Mouse (Mus musculus): ENCODE measurements at regions not wholly inside any gene's neighbourhood (a gene's known extent, or its start where the extent isn't known, plus 50 kb on each side); places are given as distances from the start of the nearest gene placed in this dataset.

DNA sequence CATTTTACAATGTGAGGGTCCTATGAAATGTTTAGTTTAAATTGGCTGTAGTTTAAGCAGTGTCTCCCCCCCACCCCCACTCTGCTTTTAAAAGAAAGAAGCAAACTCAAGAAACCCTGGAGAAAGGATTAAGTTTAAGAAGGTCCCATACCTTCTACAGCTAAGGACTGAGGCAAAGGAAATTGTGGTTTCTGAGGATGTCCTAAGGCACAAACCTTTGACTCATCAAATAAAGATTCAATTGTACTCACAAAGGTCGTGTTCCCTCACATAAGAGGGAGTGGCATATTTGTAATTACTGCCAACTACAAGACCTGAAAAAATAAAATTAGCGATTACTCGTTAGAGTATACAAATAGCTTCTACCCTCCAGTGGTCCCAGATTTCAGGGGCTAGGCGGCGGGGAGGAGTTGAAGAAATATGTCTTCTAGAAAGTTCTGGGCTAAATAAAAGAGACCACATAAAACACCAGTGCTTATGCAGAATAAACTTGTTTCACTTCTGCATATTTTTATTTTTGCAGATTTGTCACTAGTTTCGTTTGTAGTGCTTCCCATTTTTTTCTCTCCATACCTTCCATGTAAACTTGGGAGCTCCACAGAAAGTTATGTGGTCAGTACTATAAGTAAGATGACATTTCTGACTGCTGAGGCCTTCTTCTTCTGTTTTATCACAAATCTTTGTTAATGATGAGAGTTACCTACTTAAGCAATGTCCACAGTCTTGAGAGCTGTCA, 127.0 kb downstream of the Csl start:
- DNase-seq (ENCODE audit: inconsistent age in 2 of 2, low spot score in 1 of 2): no peak

- no peak for DNase-seq (ENCODE audit: inconsistent age in 2 of 2, low spot score in 1 of 2)
These were observed 123.7 kb downstream of the Csl start for GRCm38 (mm10) chr10:99635796-99636195.

- no peak for DNase-seq (ENCODE audit: inconsistent age in 2 of 2, low spot score in 1 of 2)
These were observed 120.4 kb downstream of the Csl start for GRCm38 (mm10) chr10:99639022-99639421.

DNA sequence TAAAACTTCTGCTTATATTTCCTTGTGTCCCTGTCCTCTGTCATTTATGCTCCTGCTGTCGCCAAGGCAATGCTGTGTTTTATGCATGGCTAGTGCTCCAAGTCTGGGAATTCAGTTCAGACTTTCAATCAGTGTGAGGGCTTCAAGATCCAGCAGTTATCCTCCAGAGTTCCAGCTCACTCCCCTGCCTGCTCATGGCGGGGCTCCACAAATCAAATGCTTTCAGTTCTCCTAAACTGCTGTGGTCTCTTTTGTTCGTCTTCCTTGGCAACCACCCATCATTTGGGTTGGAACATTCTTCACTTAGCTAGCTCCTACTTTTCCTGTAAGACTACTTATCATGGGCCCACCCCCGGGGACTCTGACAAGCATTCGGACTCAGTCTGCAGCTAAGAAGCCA, 120.0 kb downstream of the Csl start:
- no peak for DNase-seq (ENCODE audit: inconsistent age in 2 of 2, low spot score in 1 of 2)

- peak; percentile 56 to 88 for DNase-seq (ENCODE audit: inconsistent age in 2 of 2, low spot score in 1 of 2)
These were observed 117.7 kb downstream of the Csl start for GRCm38 (mm10) chr10:99641784-99642183.

GRCm38 (mm10) chr10:99642201-99642827, 117.1 kb downstream of the Csl start:
- DNase-seq (ENCODE audit: inconsistent age in 2 of 2, low spot score in 1 of 2): no peak

GRCm38 (mm10) chr10:99644981-99645380, 114.5 kb downstream of the Csl start:
- DNase-seq (ENCODE audit: inconsistent age in 2 of 2, low spot score in 1 of 2): peak in 1 of 2 experiments; percentile 58

- no peak for DNase-seq (ENCODE audit: inconsistent age in 2 of 2, low spot score in 1 of 2)
These were observed 107.4 kb downstream of the Csl start for GRCm38 (mm10) chr10:99652011-99652410.

- DNase-seq (ENCODE audit: inconsistent age in 2 of 2, low spot score in 1 of 2): no peak
These were observed 105.2 kb downstream of the Csl start for GRCm38 (mm10) chr10:99654284-99654683.

DNA sequence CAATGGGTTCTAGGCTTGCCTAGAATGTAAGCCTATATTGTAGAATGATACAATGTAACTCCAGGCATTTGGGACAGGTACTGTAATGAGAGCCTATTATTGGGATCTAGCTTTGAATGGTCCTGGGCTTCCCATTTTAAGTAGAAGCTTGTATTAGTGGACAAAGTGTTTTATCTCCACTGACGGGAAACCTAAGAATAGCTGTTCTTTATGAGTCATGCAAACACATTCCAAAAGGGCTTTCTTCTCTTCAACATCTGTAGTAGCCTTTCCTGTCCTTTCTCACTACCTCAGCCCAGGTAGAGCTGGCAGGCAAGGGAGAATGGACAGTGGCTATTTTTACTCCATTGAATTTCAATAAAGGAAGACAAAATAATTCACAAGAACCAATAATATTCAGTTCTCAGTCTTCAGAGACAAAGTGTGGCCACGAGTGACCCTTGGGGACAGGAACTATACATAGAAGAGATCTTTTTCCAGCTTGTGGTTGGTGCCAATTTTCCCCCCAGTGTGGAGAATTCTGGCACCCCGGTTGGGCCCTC, 82.8 kb downstream of the Csl start:
- no peak for DNase-seq (ENCODE audit: inconsistent age in 2 of 2, low spot score in 1 of 2)

GRCm38 (mm10) chr10:99678096-99678495, 81.4 kb downstream of the Csl start:
- DNase-seq (ENCODE audit: inconsistent age in 2 of 2, low spot score in 1 of 2): no peak

GRCm38 (mm10) chr10:99679813-99680212, 79.6 kb downstream of the Csl start:
- no peak for DNase-seq (ENCODE audit: inconsistent age in 2 of 2, low spot score in 1 of 2)

- no peak for DNase-seq (ENCODE audit: inconsistent age in 2 of 2, low spot score in 1 of 2)
These were observed 77.5 kb downstream of the Csl start for GRCm38 (mm10) chr10:99681932-99682331.

DNA sequence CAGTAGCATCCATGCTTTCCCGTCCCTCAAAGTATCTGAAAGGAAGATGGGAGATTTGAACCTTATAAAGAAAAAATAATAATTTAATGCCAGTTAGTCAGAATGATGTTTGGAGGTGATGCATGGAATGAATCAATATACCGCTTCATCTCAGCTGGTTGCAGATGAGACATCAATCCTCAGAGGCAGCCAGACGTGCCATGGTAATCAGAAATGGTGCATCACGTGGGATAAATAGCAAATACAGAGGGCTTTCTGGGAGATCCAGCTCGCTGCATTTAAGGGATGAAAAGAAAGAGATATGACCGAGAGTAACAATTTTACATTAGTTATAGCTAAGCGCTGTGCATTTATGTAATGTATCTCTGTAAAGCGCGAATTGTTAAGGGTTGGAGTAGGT, 77.1 kb downstream of the Csl start:
- DNase-seq (ENCODE audit: inconsistent age in 2 of 2, low spot score in 1 of 2): no peak

DNA sequence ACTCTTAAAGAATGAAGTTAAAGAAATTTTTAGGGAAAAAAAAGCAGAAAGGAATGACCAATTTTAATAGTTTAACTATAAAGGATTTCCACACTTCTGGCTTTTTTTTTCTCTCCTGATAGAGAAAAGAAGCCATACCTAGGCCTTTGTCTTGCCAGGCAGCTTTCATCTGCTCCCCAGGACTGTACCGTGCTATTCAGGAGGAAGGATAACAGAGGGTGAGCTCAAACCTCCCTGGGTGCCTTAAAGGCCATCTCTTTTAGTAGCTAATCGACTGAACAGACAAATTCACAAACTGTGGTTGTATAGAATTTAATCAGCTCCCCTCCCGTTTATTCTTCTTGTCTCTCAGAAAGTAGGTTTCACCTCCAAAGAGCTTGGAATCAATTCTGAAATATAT, 76.1 kb downstream of the Csl start:
- no peak for DNase-seq (ENCODE audit: inconsistent age in 2 of 2, low spot score in 1 of 2)

DNA sequence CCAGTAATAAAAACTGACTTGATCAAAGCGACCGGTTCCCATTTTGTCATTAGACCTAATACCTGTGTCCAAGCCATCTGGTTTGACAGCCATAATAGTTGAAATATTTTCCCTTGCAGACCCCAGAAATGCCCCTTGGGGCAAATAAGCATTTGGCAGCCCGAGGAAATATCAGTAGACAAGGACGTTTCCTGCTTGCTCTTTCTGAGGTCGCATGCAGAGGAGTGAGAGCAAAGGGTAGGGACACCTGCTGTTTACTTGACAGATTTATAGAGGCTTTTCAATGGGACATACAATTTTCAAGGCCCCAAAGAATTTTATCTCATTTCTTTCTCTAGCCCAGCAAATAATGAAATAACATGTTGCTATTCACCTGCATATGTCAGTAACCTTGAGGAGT, 73.5 kb downstream of the Csl start:
- no peak for DNase-seq (ENCODE audit: inconsistent age in 2 of 2, low spot score in 1 of 2)

- no peak for DNase-seq (ENCODE audit: inconsistent age in 2 of 2, low spot score in 1 of 2)
These were observed 72.4 kb downstream of the Csl start for GRCm38 (mm10) chr10:99687011-99687410.

DNA sequence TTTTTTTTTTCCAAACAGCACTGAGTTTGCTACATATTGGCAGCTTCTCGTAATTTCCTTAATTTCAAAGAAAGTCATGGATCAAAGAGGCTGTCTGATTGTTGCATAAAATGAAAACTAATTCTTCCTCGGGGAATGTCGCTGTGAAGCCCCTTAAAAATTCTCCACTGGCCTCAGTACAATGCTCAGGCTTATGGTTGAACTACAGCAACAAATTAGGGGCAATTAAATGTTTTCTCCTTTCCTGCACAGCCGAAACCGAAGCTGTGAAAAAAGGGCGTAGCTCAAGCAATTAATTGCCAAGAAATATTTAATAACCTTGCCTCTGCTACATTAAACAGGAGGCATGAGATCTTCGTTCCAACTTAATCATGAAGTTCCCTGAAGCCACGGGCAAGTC, 61.8 kb downstream of the Csl start:
- DNase-seq (ENCODE audit: inconsistent age in 2 of 2, low spot score in 1 of 2): no peak

- DNase-seq (ENCODE audit: inconsistent age in 2 of 2, low spot score in 1 of 2): peak; percentile 18 to 67
These were observed 60.0 kb downstream of the Csl start for GRCm38 (mm10) chr10:99699498-99699897.

DNA sequence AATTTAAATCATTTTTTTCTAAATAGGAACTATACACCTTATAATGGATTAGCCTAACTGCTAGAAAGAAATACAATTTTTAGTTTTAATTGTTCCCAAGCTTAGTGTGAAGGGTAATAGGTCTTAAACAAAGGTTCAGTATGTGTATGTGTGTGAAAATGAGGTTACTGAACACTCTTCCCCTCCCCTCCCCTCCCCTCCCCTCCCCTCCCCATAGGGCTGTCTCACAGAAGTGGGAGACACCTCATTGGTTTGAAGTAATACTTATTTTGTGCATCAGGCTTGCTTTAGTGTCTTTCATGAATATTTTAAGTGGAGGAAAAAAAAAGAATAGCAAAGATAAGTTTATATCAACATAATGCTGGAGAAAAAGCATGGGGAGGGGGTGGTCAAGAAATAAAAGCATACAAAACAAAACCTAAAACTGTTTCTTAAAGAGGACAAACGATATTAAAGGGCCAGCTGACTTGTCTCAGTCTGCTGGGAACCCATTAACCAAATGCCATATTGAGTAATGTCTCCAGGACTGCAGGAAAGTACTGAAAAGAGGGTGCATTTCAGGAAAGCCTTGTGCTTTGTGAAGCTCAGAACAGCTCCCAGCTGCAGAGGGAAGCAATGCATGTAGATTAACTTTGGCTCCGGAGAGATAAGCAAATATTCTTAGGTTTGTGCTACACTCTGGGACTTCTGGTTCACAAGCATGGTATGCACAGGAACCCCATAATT, 59.2 kb downstream of the Csl start:
- DNase-seq (ENCODE audit: inconsistent age in 2 of 2, low spot score in 1 of 2): no peak
